Mouse (Mus musculus) G1E (cell line): ENCODE measurements around the gene Proca1.

Experiments
- CTCF ChIP-seq: IDR thresholded peaks from 2 replicates; pipeline ENCODE4 v1.5.1; 2012; ENCODE audit warnings: low read depth, low read length, inconsistent platforms, mixed read lengths
- GATA1 ChIP-seq: IDR thresholded peaks from 2 replicates; pipeline ENCODE4 v1.6.1; 2012; ENCODE audit warnings: borderline replicate concordance, low read length, inconsistent platforms, mixed read lengths
- GATA2 ChIP-seq: IDR thresholded peaks from 2 replicates; pipeline ENCODE4 v1.6.1; 2012; ENCODE audit warnings: low read depth, low read length, inconsistent platforms, borderline replicate concordance
- POLR2AphosphoS5 ChIP-seq: IDR thresholded peaks from 2 replicates; pipeline ENCODE4 v1.6.1; 2012; ENCODE audit warnings: low read depth, low read length, inconsistent platforms; ENCODE audit not compliant: insufficient replicate concordance

GRCm38 (mm10) chr11:78246318-78247011, 53.3 kb downstream of the Proca1 start:
- TF ChIP-seq CTCF (no peak), GATA1 (no peak), GATA2 (no peak), POLR2AphosphoS5 (no peak)
